Mouse (Mus musculus) bone marrow macrophage, adult 2 months (primary cell): ENCODE data around the gene Sec22a. TPM values are rescaled to one million over a fixed set of nuclear protein-coding genes. Genes with fewer than 3 reads are reported as not detected.

ENCODE experiments used
- H3K27ac ChIP-seq: 2 replicates; pipeline ENCODE4 v1.5.1; 2012; ENCODE audit warnings: low read depth, low read length; ENCODE audit not compliant: insufficient read depth
- H3K4me1 ChIP-seq: 2 replicates; pipeline ENCODE4 v1.6.1; 2012; ENCODE audit warnings: low read length; ENCODE audit not compliant: control insufficient read depth, insufficient read depth
- H3K4me3 ChIP-seq: 2 replicates; pipeline ENCODE4 v1.5.1; 2012; ENCODE audit warnings: mild to moderate bottlenecking, low read length, moderate library complexity; ENCODE audit not compliant: insufficient read depth
- CTCF ChIP-seq: IDR thresholded peaks from 2 replicates; pipeline ENCODE4 v1.5.1; 2012; ENCODE audit warnings: low read depth, mild to moderate bottlenecking, low read length, moderate library complexity
- POLR2A ChIP-seq: IDR thresholded peaks from 2 replicates; pipeline ENCODE4 v1.6.1; 2012; ENCODE audit warnings: mild to moderate bottlenecking, low read depth, low read length, borderline replicate concordance
- polyA plus RNA-seq: library from polyadenylated mRNA; stranded (reverse); fragments of >200 nt; gene quantifications from 2 replicates; pipeline ENCODE4 v1.2.4, GENCODE M21; 2012; ENCODE audit not compliant: missing spikeins, insufficient read depth, insufficient read length

The Sec22a gene
- polyA plus RNA-seq, result 14.6 and 17.4 TPM in 2 replicates

- Histone ChIP-seq H3K27ac (no peak within 1 kb of the TSS), H3K4me3 (peak within 1 kb of the TSS; percentile 93), H3K4me1 (peaks cover 4% of the 10 kb centered on the region; the same call in 1 of the 2 replicates)
- TF ChIP-seq CTCF, result no peak
- TF ChIP-seq POLR2A, result no peak
These were observed at the start of gene Sec22a for GRCm38 (mm10) chr16:35363150-35364062. Gene Sec22a (minus strand): TSS chr16:35363918.

DNA sequence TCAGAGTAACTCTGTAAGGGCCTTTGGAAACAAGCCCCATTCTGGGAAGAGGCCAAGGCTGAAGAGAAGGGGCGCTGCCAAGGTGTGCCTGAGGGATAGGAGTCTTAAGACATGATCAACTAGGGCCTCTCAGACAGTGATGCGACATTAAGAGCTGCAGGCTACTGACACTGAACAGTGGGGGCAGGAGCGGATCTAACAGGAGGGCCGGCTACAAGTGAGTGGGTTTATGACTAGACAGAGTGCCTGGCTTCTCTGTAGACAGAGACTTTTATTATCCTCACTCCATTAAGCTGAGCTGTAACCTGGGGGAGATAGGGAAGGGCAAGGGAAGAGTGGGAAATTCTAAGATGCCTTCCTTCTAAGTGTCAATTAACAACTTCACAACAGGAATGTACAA is 43.0 kb upstream of the Sec22a start:
- no peaks in the 10 kb centered on the region for H3K4me1 ChIP-seq
- no peak overlapping the region for H3K27ac ChIP-seq
- H3K4me3 ChIP-seq, result no peak overlapping the region
- no peak for TF ChIP-seq POLR2A
- TF ChIP-seq CTCF, result no peak

DNA sequence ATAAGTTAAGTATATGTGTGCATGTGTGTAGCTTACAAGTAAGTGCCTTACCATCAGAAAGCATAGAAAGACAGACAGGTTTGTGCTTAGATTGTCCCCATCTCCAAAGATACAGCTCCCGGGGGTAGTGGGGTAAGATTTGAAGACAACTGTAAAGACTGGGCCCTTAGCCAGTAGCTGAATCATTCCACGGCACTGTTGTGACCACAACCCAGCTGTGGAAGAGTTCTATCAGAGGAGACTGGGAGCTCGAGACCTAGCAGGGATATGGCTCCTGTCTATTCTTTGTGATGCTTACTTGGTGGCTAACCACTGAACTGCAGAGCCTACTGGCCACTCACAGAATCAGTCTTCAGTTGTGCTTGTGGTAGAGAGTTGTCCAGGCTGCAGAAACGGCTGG is 42.4 kb upstream of the Sec22a start:
- TF ChIP-seq POLR2A (no peak), CTCF (no peak)

DNA sequence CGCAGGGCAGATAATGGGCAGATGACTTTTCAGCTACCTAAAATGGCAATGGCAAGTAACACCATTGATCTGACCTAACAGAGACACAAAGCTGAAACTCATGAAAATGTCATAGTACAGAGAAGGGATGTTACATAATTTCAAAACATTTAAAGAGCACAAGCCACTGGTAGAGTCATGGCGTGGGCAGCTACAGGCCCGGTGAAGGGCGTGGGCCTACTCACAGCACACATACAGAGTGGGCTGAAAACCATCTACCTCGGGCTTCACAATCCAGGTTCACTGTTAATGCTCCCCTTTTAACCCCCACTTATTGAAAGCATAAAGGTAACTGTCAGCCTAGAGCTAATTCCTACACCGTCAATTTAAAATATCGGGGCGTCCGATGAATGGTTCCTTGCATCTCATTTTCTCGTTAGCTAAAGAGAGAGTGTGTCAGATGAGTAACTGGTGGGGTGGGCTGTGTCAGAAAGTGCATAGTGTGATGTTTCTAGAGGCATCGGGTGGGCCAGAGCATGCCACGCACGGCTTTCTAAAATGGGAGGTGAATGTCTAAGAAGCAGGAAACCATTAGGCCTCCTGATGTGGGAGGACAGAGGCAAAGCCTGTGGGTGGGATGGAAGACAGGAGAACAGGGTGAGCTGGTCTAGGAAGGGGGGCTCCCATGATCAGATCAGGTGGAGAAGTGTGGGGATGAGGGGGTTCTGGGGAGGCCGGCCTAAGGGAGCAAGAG is 41.8 kb upstream of the Sec22a start:
- H3K27ac ChIP-seq, result no peak overlapping the region
- no peak overlapping the region for H3K4me3 ChIP-seq
- TF ChIP-seq CTCF, result no peak
- H3K4me1 ChIP-seq, result no peaks in the 10 kb centered on the region

More for the DNA sequence above, 42.4 kb upstream of the Sec22a start:
- Histone ChIP-seq H3K4me3 (no peak overlapping the region), H3K4me1 (no peaks in the 10 kb centered on the region), H3K27ac (no peak overlapping the region)

DNA sequence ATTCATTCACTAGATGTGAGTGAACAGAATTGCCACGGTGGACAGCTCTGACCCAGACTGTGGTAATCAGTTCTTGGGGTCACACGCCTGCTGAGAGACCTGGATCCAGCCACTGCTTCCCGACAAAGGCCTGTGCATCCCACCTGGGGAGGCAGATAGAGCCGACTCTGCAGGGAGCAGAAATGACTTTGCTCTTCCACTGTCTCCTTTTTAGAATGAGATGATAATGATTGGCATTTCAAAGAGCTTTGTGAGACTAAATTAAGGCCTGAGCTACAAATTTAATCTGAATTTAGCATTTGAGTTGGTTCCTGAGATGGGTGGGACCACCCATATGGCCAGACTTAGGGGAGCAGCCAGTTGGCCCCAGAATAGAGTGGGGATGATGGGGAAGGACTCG is 41.1 kb upstream of the Sec22a start:
- Histone ChIP-seq H3K27ac (no peak overlapping the region), H3K4me3 (no peak overlapping the region), H3K4me1 (no peaks in the 10 kb centered on the region)
- TF ChIP-seq CTCF (no peak), POLR2A (no peak)

- TF ChIP-seq POLR2A (no peak), CTCF (no peak)
- Histone ChIP-seq H3K4me1 (no peaks in the 10 kb centered on the region), H3K27ac (no peak overlapping the region), H3K4me3 (no peak overlapping the region)
These were observed 40.2 kb upstream of the Sec22a start for GRCm38 (mm10) chr16:35403891-35404290.

- TF ChIP-seq POLR2A, result no peak
- no peak for TF ChIP-seq CTCF
- no peak overlapping the region for H3K27ac ChIP-seq
- H3K4me3 ChIP-seq, result no peak overlapping the region
- no peaks in the 10 kb centered on the region for H3K4me1 ChIP-seq
These were observed 39.6 kb upstream of the Sec22a start for GRCm38 (mm10) chr16:35403356-35403755.

- H3K27ac ChIP-seq, result no peak overlapping the region
- no peaks in the 10 kb centered on the region for H3K4me1 ChIP-seq
- H3K4me3 ChIP-seq, result no peak overlapping the region
- TF ChIP-seq POLR2A, result no peak
- no peak for TF ChIP-seq CTCF
These were observed 29.1 kb upstream of the Sec22a start for GRCm38 (mm10) chr16:35392813-35393212.

- H3K4me1 ChIP-seq, result no peaks in the 10 kb centered on the region
- H3K4me3 ChIP-seq, result no peak overlapping the region
- TF ChIP-seq CTCF (no peak), POLR2A (no peak)
- H3K27ac ChIP-seq, result no peak overlapping the region
These were observed 21.9 kb upstream of the Sec22a start for GRCm38 (mm10) chr16:35385654-35386053.

GRCm38 (mm10) chr16:35380048-35380447 is 16.3 kb upstream of the Sec22a start:
- no peaks in the 10 kb centered on the region for H3K4me1 ChIP-seq
- TF ChIP-seq POLR2A (no peak), CTCF (no peak)
- H3K27ac ChIP-seq, result no peak overlapping the region
- no peak overlapping the region for H3K4me3 ChIP-seq
